Mouse (Mus musculus) forebrain, embryonic 15.5 days (tissue): Measurements from ENCODE around the gene Amph. TPM values are rescaled to one million over a fixed set of nuclear protein-coding genes. Genes with fewer than 3 reads are reported as not detected.

Experiments
- ATAC-seq: fragments of 200-750 bp; cut with Nextera tagmentation; replicated peaks from 2 replicates; pipeline ENCODE4 v1.8.0; 2017; ENCODE audit warnings: mild to moderate bottlenecking, moderate TSS enrichment, moderate library complexity
- H3K27ac ChIP-seq: fragments of 300-500 bp; sonication (generic); replicated peaks from 2 replicates; pipeline ENCODE4 v1.5.1; 2015; ENCODE audit warnings: mild to moderate bottlenecking, inconsistent platforms
- H3K27me3 ChIP-seq: fragments of 300-500 bp; sonication (generic); 2 replicates; pipeline ENCODE4 v1.6.1; 2015; ENCODE audit warnings: inconsistent platforms
- H3K36me3 ChIP-seq: fragments of 300-500 bp; sonication (generic); 2 replicates; pipeline ENCODE4 v1.6.1; 2015; ENCODE audit warnings: mild to moderate bottlenecking, inconsistent platforms
- H3K4me1 ChIP-seq: fragments of 300-500 bp; sonication (generic); 2 replicates; pipeline ENCODE4 v1.6.1; 2015; ENCODE audit warnings: inconsistent platforms
- H3K4me2 ChIP-seq: fragments of 300-500 bp; sonication (generic); replicated peaks from 2 replicates; pipeline ENCODE4 v1.6.1; 2015; ENCODE audit warnings: mild to moderate bottlenecking, inconsistent platforms
- H3K4me3 ChIP-seq: fragments of 300-500 bp; sonication (generic); 2 replicates; pipeline ENCODE4 v1.5.1; 2015; ENCODE audit warnings: mild to moderate bottlenecking, inconsistent platforms
- H3K9ac ChIP-seq: fragments of 300-500 bp; sonication (generic); replicated peaks from 2 replicates; pipeline ENCODE4 v1.6.1; 2015; ENCODE audit warnings: mild to moderate bottlenecking, inconsistent platforms
- H3K9me3 ChIP-seq: fragments of 300-500 bp; sonication (generic); 2 replicates; pipeline ENCODE4 v1.6.1; 2016; ENCODE audit warnings: inconsistent platforms
- WGBS: fragments of 180-500 bp; shearing (Covaris S2); methylation state at CpG from one replicate; pipeline ENCODE4 v1.1.7; 2015; ENCODE audit warnings: mixed read lengths; 5-methylcytosine and 5-hydroxymethylcytosine counted together
- polyA plus RNA-seq: library from polyadenylated mRNA; unstranded; fragments of >200 nt; fragmentation: Nextera tagmentation; extraction: Ambion mirVana; gene quantifications from 2 replicates; pipeline ENCODE4 v1.2.1, GENCODE M21; 2015

Gene Amph
- polyA plus RNA-seq, 1 experiment from 2014 or later: 38.2 TPM

DNA sequence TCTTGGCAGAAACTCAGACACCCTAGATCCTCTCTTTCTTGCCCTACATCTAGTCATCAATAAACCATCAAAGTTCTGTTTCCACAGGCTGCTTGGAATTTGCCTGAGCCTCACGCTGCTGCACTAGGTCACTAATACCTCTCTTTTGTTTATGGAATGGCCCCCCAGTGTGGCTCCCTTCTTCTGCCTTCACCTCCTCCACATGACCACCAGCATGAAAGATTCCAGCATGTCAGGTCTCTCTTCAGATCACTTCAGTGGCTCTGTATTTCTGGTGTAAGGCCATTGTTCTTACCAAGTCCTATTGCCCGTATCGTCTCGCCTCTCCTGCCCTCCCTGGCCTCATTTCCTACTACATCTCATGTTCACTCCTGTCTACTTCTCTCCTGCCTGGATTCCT, 39.3 kb downstream of the Amph start:
- H3K27ac ChIP-seq: no peak overlapping the region
- H3K4me1 ChIP-seq: no peaks in the 10 kb centered on the region
- H3K4me2 ChIP-seq: no peak overlapping the region
- H3K36me3 ChIP-seq: no peaks in the 10 kb centered on the region
- no peak overlapping the region for H3K4me3 ChIP-seq
- WGBS: 46% methylated on average over 4 of the region's 4 CpGs
- H3K9me3 ChIP-seq: no peaks in the 10 kb centered on the region
- no peaks in the 10 kb centered on the region for H3K27me3 ChIP-seq
- H3K9ac ChIP-seq: no peak overlapping the region
- ATAC-seq: no peak

DNA sequence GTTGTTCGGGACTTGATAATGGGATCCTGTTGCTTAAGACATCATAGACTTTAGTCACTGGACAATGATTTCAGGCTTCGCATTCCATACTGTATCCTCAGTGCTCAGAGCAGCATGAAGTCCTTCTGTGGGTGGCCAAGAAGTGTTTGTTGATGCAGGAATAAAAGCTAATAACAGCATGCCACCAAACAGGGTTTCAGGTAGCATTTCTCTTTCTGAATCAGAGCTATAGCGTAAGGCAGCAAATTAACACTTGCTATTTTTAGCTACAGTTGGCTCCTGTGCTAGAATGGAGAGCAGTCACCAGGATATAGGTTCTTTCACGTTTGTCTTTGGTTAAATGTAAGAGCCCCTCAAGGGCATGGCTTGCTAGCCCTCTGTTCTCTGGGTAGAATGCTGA, 40.3 kb downstream of the Amph start:
- H3K4me1 ChIP-seq: no peaks in the 10 kb centered on the region
- H3K4me3 ChIP-seq: no peak overlapping the region
- H3K36me3 ChIP-seq: no peaks in the 10 kb centered on the region
- ATAC-seq: 0 out of 2 replicates have a peak, but pooled peaks have one; percentile 6
- WGBS: 62% methylated on average over 4 of the region's 4 CpGs
- H3K9me3 ChIP-seq: no peaks in the 10 kb centered on the region
- no peaks in the 10 kb centered on the region for H3K27me3 ChIP-seq
- no peak overlapping the region for H3K27ac ChIP-seq
- no peak overlapping the region for H3K9ac ChIP-seq
- no peak overlapping the region for H3K4me2 ChIP-seq

GRCm38 (mm10) chr13:18989185-18989714, 41.2 kb downstream of the Amph start:
- Histone ChIP-seq H3K4me3 (no peak overlapping the region), H3K36me3 (no peaks in the 10 kb centered on the region), H3K4me2 (no peak overlapping the region), H3K27me3 (no peaks in the 10 kb centered on the region), H3K9ac (no peak overlapping the region), H3K9me3 (no peaks in the 10 kb centered on the region), H3K27ac (no peak overlapping the region), H3K4me1 (no peaks in the 10 kb centered on the region)
- peak; percentile 55; the same call in 1 of the 2 replicates for ATAC-seq
- 42% methylated on average over 8 of the region's 8 CpGs for WGBS

DNA sequence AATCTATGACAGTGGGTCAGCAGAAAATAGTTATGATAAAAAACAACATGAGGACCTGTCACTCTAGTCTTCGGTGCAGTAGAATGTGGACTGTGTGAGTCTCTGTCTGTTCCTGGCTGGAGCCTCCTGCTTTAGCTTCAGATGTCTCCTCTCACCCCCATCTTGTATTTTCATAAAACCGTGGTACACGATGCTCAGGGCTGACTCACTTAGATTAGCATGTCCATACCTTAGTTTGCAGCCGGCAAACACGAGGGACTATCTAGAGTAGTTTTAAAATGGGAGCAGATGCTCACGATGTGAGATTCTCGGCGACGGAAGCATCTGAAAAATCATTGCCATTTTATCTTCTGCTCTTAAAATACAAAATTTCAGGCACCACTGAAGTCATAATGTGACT, 54.5 kb downstream of the Amph start:
- Histone ChIP-seq H3K9me3 (no peaks in the 10 kb centered on the region), H3K27me3 (no peaks in the 10 kb centered on the region), H3K36me3 (no peaks in the 10 kb centered on the region), H3K27ac (no peak overlapping the region), H3K4me3 (no peak overlapping the region), H3K9ac (no peak overlapping the region), H3K4me1 (no peaks in the 10 kb centered on the region), H3K4me2 (no peak overlapping the region)
- ATAC-seq: no peak
- WGBS: 94% methylated on average over 9 of the region's 9 CpGs

DNA sequence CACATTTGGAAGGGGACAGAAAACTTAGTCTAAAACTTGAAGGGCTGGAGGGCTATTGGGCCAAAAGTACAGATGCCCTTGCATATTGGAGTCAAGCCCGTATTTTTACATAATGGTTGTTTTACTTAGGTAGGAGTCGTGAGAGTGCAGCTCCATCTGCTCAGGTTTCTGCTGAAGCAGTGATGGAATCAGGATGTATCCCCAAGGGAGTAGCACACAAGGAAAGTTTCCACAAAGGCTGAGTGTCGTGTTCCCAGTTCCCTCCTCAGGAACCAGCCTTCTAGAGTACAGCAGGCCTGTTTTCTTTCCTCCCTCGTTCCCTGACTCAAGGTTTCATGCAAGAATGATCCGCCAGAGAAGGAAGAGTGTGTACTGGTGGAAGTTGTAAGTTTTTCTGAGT, 56.4 kb downstream of the Amph start:
- no peak overlapping the region for H3K4me3 ChIP-seq
- H3K9me3 ChIP-seq: no peaks in the 10 kb centered on the region
- H3K27me3 ChIP-seq: no peaks in the 10 kb centered on the region
- no peaks in the 10 kb centered on the region for H3K4me1 ChIP-seq
- H3K4me2 ChIP-seq: no peak overlapping the region
- no peak overlapping the region for H3K27ac ChIP-seq
- 82% methylated on average over 5 of the region's 5 CpGs for whole genome bisulfite sequencing
- ATAC-seq: no peak
- H3K9ac ChIP-seq: no peak overlapping the region
- no peaks in the 10 kb centered on the region for H3K36me3 ChIP-seq

DNA sequence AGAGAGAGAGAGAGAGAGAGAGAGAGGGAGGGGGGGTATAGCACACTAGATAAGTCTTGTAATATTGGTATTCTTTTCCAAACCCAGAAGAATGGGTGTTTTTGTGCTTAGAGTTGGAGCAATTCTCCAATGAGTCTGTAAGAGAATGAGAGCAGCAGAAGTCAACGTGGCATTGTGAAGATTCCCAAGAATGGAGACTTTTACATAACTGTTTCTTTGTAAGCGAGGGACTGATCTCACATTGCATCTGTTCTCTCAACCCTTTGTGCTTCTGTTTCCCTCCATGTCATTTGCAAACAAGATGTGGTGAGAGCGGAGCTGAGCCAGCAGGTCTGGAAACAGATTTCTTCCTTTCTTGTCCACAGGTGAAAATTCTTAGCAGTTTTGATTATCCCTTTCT, 60.4 kb downstream of the Amph start:
- Histone ChIP-seq H3K4me3 (no peak overlapping the region), H3K27ac (no peak overlapping the region), H3K27me3 (no peaks in the 10 kb centered on the region), H3K4me1 (no peaks in the 10 kb centered on the region), H3K9ac (no peak overlapping the region), H3K36me3 (no peaks in the 10 kb centered on the region), H3K9me3 (no peaks in the 10 kb centered on the region), H3K4me2 (no peak overlapping the region)
- no peak for ATAC-seq
- WGBS: 77% methylated on average over 3 of the region's 3 CpGs

- Histone ChIP-seq H3K27ac (no peak overlapping the region), H3K36me3 (no peaks in the 10 kb centered on the region), H3K4me2 (no peak overlapping the region), H3K27me3 (no peaks in the 10 kb centered on the region), H3K4me3 (no peak overlapping the region), H3K4me1 (no peaks in the 10 kb centered on the region), H3K9me3 (no peaks in the 10 kb centered on the region), H3K9ac (no peak overlapping the region)
- 95% methylated on average over 4 of the region's 4 CpGs for WGBS
- ATAC-seq: no peak
Observed at GRCm38 (mm10) chr13:19014825-19015375, 66.9 kb downstream of the Amph start.

DNA sequence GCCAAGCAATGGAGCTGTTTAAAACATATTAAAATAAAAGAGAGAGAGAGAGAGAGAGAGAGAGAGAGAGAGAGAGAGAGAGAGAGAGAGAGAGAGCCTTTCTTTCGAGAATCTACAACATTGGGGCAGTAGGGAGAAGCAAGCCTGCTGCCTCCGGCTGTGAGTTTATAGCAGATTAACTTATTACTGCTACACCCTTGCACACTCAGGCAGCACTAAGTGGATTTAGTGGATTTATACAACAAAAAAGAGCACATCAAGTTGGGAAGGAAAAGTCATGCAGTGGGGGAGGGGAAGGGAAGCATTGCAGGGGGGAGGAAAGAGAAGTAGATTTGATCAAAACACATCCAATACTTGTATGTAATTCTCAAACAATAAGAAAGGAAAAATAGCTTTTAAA, 73.5 kb downstream of the Amph start:
- Histone ChIP-seq H3K9me3 (no peaks in the 10 kb centered on the region), H3K9ac (no peak overlapping the region), H3K27me3 (no peaks in the 10 kb centered on the region), H3K4me2 (no peak overlapping the region), H3K27ac (no peak overlapping the region), H3K4me3 (no peak overlapping the region), H3K36me3 (no peaks in the 10 kb centered on the region), H3K4me1 (no peaks in the 10 kb centered on the region)
- no peak for ATAC-seq
- 23% methylated on average over 2 of the region's 2 CpGs for WGBS

DNA sequence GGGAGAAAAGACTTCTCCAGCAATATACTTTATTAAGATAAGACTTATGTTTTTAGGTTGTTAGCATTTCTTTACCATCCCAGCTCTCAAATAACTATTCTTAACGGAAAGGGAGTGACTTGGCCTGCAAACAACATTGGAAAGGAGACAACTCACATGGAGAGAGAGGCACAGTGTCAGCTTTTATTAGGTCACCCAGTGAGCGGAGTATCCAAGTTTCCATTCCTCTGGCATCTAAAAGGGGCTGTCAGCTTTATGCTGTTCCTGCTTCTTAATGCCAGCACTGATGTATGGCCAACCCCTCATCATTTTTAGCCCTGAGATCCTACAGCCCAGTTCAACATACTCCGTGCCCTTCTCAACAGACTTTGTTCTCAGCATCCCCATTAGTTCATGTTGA, 74.3 kb downstream of the Amph start:
- no peaks in the 10 kb centered on the region for H3K4me1 ChIP-seq
- no peak overlapping the region for H3K27ac ChIP-seq
- no peaks in the 10 kb centered on the region for H3K36me3 ChIP-seq
- H3K4me3 ChIP-seq: no peak overlapping the region
- no peak overlapping the region for H3K4me2 ChIP-seq
- no peak overlapping the region for H3K9ac ChIP-seq
- ATAC-seq: no peak
- WGBS: 57% methylated on average over 3 of the region's 3 CpGs
- H3K27me3 ChIP-seq: no peaks in the 10 kb centered on the region
- no peaks in the 10 kb centered on the region for H3K9me3 ChIP-seq

- no peak for ATAC-seq
- Histone ChIP-seq H3K27me3 (no peaks in the 10 kb centered on the region), H3K27ac (no peak overlapping the region), H3K4me2 (no peak overlapping the region), H3K4me3 (no peak overlapping the region), H3K4me1 (no peaks in the 10 kb centered on the region), H3K36me3 (no peaks in the 10 kb centered on the region), H3K9ac (no peak overlapping the region), H3K9me3 (no peaks in the 10 kb centered on the region)
- 83% methylated on average over 2 of the region's 2 CpGs for WGBS
Observed at GRCm38 (mm10) chr13:19025091-19025688, 77.2 kb downstream of the Amph start.

- no peak overlapping the region for H3K27ac ChIP-seq
- no peak for ATAC-seq
- no peaks in the 10 kb centered on the region for H3K4me1 ChIP-seq
- no peaks in the 10 kb centered on the region for H3K36me3 ChIP-seq
- WGBS: 90% methylated on average over 4 of the region's 4 CpGs
- no peak overlapping the region for H3K4me2 ChIP-seq
- H3K9ac ChIP-seq: no peak overlapping the region
- no peaks in the 10 kb centered on the region for H3K9me3 ChIP-seq
- no peaks in the 10 kb centered on the region for H3K27me3 ChIP-seq
- no peak overlapping the region for H3K4me3 ChIP-seq
Observed at GRCm38 (mm10) chr13:19025906-19026305, 77.9 kb downstream of the Amph start.

GRCm38 (mm10) chr13:19026923-19027322, 78.9 kb downstream of the Amph start:
- H3K4me1 ChIP-seq: no peaks in the 10 kb centered on the region
- no peaks in the 10 kb centered on the region for H3K27me3 ChIP-seq
- no peak overlapping the region for H3K4me3 ChIP-seq
- WGBS: 88% methylated on average over 3 of the region's 3 CpGs
- no peaks in the 10 kb centered on the region for H3K9me3 ChIP-seq
- H3K27ac ChIP-seq: no peak overlapping the region
- no peaks in the 10 kb centered on the region for H3K36me3 ChIP-seq
- no peak overlapping the region for H3K4me2 ChIP-seq
- no peak for ATAC-seq
- H3K9ac ChIP-seq: no peak overlapping the region
